Comparison of ENCODE assay signal across 25 mouse cellular contexts in the genomic region with DNA sequence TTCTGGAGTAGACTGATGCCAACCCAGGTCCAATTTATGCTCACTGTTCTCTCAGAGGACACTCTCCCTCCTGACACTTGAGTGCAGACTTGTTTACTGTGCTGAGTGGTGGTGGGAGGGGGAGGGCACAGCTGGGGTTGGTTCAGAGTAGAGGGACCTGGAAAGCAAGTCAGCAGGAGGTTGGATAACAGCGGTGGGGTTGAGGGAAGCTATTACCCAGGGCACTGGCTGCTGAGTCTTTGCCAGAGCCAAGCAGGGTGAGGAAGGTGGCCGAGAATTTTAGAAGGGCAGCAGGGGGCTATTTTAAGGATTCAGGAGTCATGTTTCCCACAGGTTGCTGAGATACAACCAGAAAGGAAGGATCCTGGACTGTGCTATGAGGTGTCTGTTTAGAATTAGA. TPM values are rescaled to one million over a fixed set of nuclear protein-coding genes. Genes with fewer than 3 reads are reported as not detected.
"Had no signal": no experiment of that assay in that cellular context is flagged by ENCODE, and none has a peak within 500 bp of the region (broad histone marks: within the 10 kb centered on the region; RNA-seq: fewer than 3 reads in every experiment).

No protein-coding gene starts in this region.

- H3K4me1 ChIP-seq: liver, embryonic 12.5 days; liver, embryonic 15.5 days; lung, embryonic 15.5 days; midbrain, embryonic 12.5 days; neural tube, embryonic 12.5 days; neural tube, embryonic 15.5 days had no signal

- H3K9me3 ChIP-seq: liver, embryonic 12.5 days; liver, embryonic 15.5 days; lung, embryonic 15.5 days; neural tube, embryonic 12.5 days; neural tube, embryonic 15.5 days had no signal

- H3K27me3 ChIP-seq: limb, embryonic 12.5 days; liver, embryonic 12.5 days; liver, embryonic 15.5 days; lung, embryonic 15.5 days; midbrain, embryonic 12.5 days; neural tube, embryonic 12.5 days; neural tube, embryonic 15.5 days had no signal

- H3K9ac ChIP-seq: limb, embryonic 12.5 days; liver, embryonic 12.5 days; liver, embryonic 15.5 days; lung, embryonic 15.5 days; midbrain, embryonic 12.5 days; neural tube, embryonic 12.5 days; neural tube, embryonic 15.5 days had no signal

- ATAC-seq: liver, embryonic 12.5 days; midbrain, embryonic 16.5 days had no signal

- H3K36me3 ChIP-seq: limb, embryonic 12.5 days; liver, embryonic 12.5 days; liver, embryonic 15.5 days; lung, embryonic 15.5 days; midbrain, embryonic 12.5 days; neural tube, embryonic 12.5 days; neural tube, embryonic 15.5 days had no signal

- H3K4me2 ChIP-seq: limb, embryonic 12.5 days; liver, embryonic 12.5 days; liver, embryonic 15.5 days; lung, embryonic 15.5 days; midbrain, embryonic 12.5 days; neural tube, embryonic 12.5 days; neural tube, embryonic 15.5 days had no signal

- H3K4me3 ChIP-seq: layer of hippocampus, adult 2 months; left cerebral cortex, adult 2 months; limb, embryonic 12.5 days; liver, embryonic 12.5 days; liver, embryonic 15.5 days; lung, embryonic 15.5 days; midbrain, embryonic 12.5 days; neural tube, embryonic 12.5 days; neural tube, embryonic 15.5 days had no signal

- DNase-seq: kidney, adult 18-20 months; kidney, adult 9 months; kidney, postnatal 14 days; kidney, postnatal 4 days; layer of hippocampus, adult 9-11 months; liver; lung, adult 18-20 months; lung, postnatal 10 days; lung, postnatal 36 days; right cerebral cortex, adult 18-20 months; right cerebral cortex, postnatal 14 days; right cerebral cortex, postnatal 4 days; thymus, adult 18-20 months; thymus, postnatal 36 days had no signal

- H3K27ac ChIP-seq: layer of hippocampus, adult 2 months; left cerebral cortex, adult 2 months; limb, embryonic 12.5 days; liver, embryonic 12.5 days; liver, embryonic 15.5 days; lung, embryonic 15.5 days; midbrain, embryonic 12.5 days; neural tube, embryonic 12.5 days; neural tube, embryonic 15.5 days had no signal

RNA-seq across cellular contexts. Expression of a gene that starts 36.1 kb away (rescaled TPM):
- total RNA-seq: megakaryocyte-erythroid progenitor cell, adult 5-6 weeks had no signal
